Mouse (Mus musculus): Measurements from ENCODE around the gene Mrps16.

GRCm38 (mm10) chr14:20339415-20339814 lies 54.0 kb downstream of the Mrps16 start:
- TF ChIP-seq USF1 (IDR thresholded peaks at IDR 0.05; ENCODE audit: low read depth) (no peak), MYOG (IDR thresholded peaks at IDR 0.05; ENCODE audit: control insufficient read depth, extremely low read depth, insufficient read length) (no peak), MAX (IDR thresholded peaks at IDR 0.05) (no peak), CTCF (IDR thresholded peaks at IDR 0.05; ENCODE audit: control insufficient read depth, insufficient read depth, insufficient read length) (no peak), CEBPB (IDR thresholded peaks at IDR 0.05; ENCODE audit: low read depth) (no peak)

Data from C2C12 (cell line).